Mouse (Mus musculus): ENCODE results near the gene Stau1.

- no peak for TF ChIP-seq CTCF (IDR thresholded peaks at IDR 0.05; ENCODE audit: extremely low read depth, insufficient read depth, low read length)
- TF ChIP-seq POLR2A (IDR thresholded peaks at IDR 0.05; ENCODE audit: extremely low read depth, insufficient read depth, low read length) = no peak
Observed at GRCm38 (mm10) chr2:166935582-166935981, 60.5 kb downstream of the Stau1 start.

Measured in cortical plate, adult 2 months (tissue).